Mouse (Mus musculus): ENCODE results near the gene Arntl2. TPM values are rescaled to one million over a fixed set of nuclear protein-coding genes. Genes with fewer than 3 reads are reported as not detected.
"Not testable (repeated sequence)": the region's sequence is repeated elsewhere in the genome, so short reads cannot be mapped to it uniquely, and the experiment has no call there.

The Arntl2 gene
- polyA plus RNA-seq, 1 experiment from 2014 or later: 3.1 TPM

GRCm38 (mm10) chr6:146857386-146857785 is 61.5 kb downstream of the Arntl2 start:
- Histone ChIP-seq H3K27ac (replicated peaks; ENCODE audit: low read depth, low read length) (no peak overlapping the region), H3K4me1 (ENCODE audit: control insufficient read depth, insufficient read depth, low read length) (no peaks in the 10 kb centered on the region), H3K36me3 (ENCODE audit: control insufficient read depth, insufficient read depth, low read length) (no peaks in the 10 kb centered on the region), H3K27me3 (ENCODE audit: control insufficient read depth, insufficient read depth, low read length) (no peaks in the 10 kb centered on the region), H3K4me3 (ENCODE audit: low read depth, low read length) (no peak overlapping the region), H3K9ac (ENCODE audit: low read length) (no peak overlapping the region), H3K9me3 (ENCODE audit: control insufficient read depth, low read length) (no peaks in the 10 kb centered on the region; the same call in 1 of the 2 replicates), H3K4me2 (ENCODE audit: low read depth, severe bottlenecking) (no peak overlapping the region)
- ATAC-seq (ENCODE audit: insufficient number of reproducible peaks, low FRiP score, low TSS enrichment, low read depth): no peak
- DNase-seq (ENCODE audit: low spot score): no peak
- 95% methylated on average over 2 of the region's 2 CpGs for WGBS

DNA sequence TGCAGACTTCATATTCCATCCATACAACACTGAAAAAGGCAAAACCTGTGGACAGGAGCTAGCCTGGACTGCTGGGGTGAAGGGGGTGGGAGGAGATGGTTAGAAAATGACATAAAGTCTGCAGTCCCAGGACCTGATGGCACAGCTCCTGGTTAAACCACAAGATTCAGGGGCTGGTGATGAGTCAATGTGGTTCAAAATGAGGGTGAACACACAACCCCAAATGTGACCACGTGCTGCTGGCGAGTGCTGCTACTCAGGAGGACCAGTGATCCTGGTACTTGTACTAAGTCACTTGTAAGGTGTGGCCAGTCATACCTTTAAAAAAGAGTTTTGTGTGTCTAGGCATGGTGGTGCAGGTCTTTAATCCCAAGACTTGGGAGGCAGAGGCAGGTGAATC is 67.3 kb downstream of the Arntl2 start:
- Histone ChIP-seq H3K27ac (replicated peaks; ENCODE audit: low read depth, low read length) (no peak overlapping the region), H3K4me2 (ENCODE audit: low read depth, severe bottlenecking) (no peak overlapping the region), H3K27me3 (ENCODE audit: control insufficient read depth, insufficient read depth, low read length) (no peaks in the 10 kb centered on the region), H3K36me3 (ENCODE audit: control insufficient read depth, insufficient read depth, low read length) (no peaks in the 10 kb centered on the region), H3K4me3 (ENCODE audit: low read depth, low read length) (no peak overlapping the region), H3K9ac (ENCODE audit: low read length) (no peak overlapping the region), H3K9me3 (ENCODE audit: control insufficient read depth, low read length) (no peaks in the 10 kb centered on the region), H3K4me1 (ENCODE audit: control insufficient read depth, insufficient read depth, low read length) (no peaks in the 10 kb centered on the region)
- ATAC-seq (ENCODE audit: insufficient number of reproducible peaks, low FRiP score, low TSS enrichment, low read depth) (no peak), DNase-seq (ENCODE audit: low spot score) (no peak)
- 78% methylated on average over 2 of the region's 2 CpGs for WGBS

DNA sequence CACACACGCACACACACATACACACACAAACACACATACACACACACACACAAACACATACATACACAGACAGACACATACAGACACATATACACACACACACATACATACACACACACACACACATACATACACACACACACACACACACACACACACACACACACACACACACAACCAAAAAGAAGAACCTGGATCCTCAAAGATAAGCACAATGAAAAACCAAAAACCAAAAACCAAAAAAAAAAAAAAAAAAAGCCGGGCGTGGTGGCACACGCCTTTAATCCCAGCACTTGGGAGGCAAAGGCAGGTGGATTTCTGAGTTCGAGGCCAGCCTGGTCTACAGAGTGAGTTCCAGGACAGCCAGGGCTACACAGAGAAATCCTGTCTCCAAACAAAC is 68.5 kb downstream of the Arntl2 start:
- not testable (repeated sequence) for ATAC-seq (ENCODE audit: insufficient number of reproducible peaks, low FRiP score, low TSS enrichment, low read depth); H3K4me3 ChIP-seq (ENCODE audit: low read depth, low read length)

DNA sequence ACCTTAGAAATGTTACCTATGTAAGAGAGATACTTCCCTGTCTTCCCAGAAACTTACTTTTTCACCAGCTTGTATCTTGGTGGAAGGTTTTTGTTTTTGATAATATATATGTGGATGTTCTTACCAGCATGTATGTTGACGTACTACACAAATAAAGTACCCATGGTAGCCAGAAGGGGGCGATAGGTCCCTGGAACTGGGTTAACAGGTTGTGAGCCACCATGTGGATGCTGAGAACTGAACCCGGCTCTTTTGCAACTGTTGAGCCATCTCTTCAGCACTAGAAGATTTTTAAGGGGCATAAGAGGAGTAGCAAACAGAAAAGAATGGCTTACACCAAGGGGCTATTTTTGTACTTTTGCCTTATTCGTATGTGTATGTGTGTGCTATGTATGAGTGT is 69.8 kb downstream of the Arntl2 start:
- H3K9ac ChIP-seq (ENCODE audit: low read length): no peak overlapping the region
- no peak overlapping the region for H3K27ac ChIP-seq (replicated peaks; ENCODE audit: low read depth, low read length)
- ATAC-seq (ENCODE audit: insufficient number of reproducible peaks, low FRiP score, low TSS enrichment, low read depth) (no peak), DNase-seq (ENCODE audit: low spot score) (no peak)
- no peaks in the 10 kb centered on the region for H3K36me3 ChIP-seq (ENCODE audit: control insufficient read depth, insufficient read depth, low read length)
- no peaks in the 10 kb centered on the region for H3K9me3 ChIP-seq (ENCODE audit: control insufficient read depth, low read length)
- H3K27me3 ChIP-seq (ENCODE audit: control insufficient read depth, insufficient read depth, low read length): no peaks in the 10 kb centered on the region
- H3K4me2 ChIP-seq (ENCODE audit: low read depth, severe bottlenecking): no peak overlapping the region
- WGBS: 81% methylated on average over 4 of the region's 4 CpGs
- H3K4me1 ChIP-seq (ENCODE audit: control insufficient read depth, insufficient read depth, low read length): no peaks in the 10 kb centered on the region
- H3K4me3 ChIP-seq (ENCODE audit: low read depth, low read length): no peak overlapping the region

More for the DNA sequence above, 68.5 kb downstream of the Arntl2 start:
- H3K4me1 ChIP-seq (ENCODE audit: control insufficient read depth, insufficient read depth, low read length); H3K4me2 ChIP-seq (ENCODE audit: low read depth, severe bottlenecking); H3K9me3 ChIP-seq (ENCODE audit: control insufficient read depth, low read length); H3K9ac ChIP-seq (ENCODE audit: low read length); H3K36me3 ChIP-seq (ENCODE audit: control insufficient read depth, insufficient read depth, low read length); H3K27me3 ChIP-seq (ENCODE audit: control insufficient read depth, insufficient read depth, low read length); DNase-seq (ENCODE audit: low spot score); H3K27ac ChIP-seq (replicated peaks; ENCODE audit: low read depth, low read length): not testable (repeated sequence)
- WGBS: 98% methylated on average over 4 of the region's 5 CpGs

GRCm38 (mm10) chr6:146871975-146872374 is 76.1 kb downstream of the Arntl2 start:
- Histone ChIP-seq H3K4me2 (ENCODE audit: low read depth, severe bottlenecking) (no peak overlapping the region), H3K4me3 (ENCODE audit: low read depth, low read length) (no peak overlapping the region), H3K36me3 (ENCODE audit: control insufficient read depth, insufficient read depth, low read length) (no peaks in the 10 kb centered on the region), H3K9me3 (ENCODE audit: control insufficient read depth, low read length) (no peaks in the 10 kb centered on the region), H3K4me1 (ENCODE audit: control insufficient read depth, insufficient read depth, low read length) (no peaks in the 10 kb centered on the region), H3K27ac (replicated peaks; ENCODE audit: low read depth, low read length) (no peak overlapping the region), H3K9ac (ENCODE audit: low read length) (no peak overlapping the region), H3K27me3 (ENCODE audit: control insufficient read depth, insufficient read depth, low read length) (no peaks in the 10 kb centered on the region)
- no peak for DNase-seq (ENCODE audit: low spot score)
- ATAC-seq (ENCODE audit: insufficient number of reproducible peaks, low FRiP score, low TSS enrichment, low read depth): no peak
- 92% methylated on average over 4 of the region's 4 CpGs for WGBS

DNA sequence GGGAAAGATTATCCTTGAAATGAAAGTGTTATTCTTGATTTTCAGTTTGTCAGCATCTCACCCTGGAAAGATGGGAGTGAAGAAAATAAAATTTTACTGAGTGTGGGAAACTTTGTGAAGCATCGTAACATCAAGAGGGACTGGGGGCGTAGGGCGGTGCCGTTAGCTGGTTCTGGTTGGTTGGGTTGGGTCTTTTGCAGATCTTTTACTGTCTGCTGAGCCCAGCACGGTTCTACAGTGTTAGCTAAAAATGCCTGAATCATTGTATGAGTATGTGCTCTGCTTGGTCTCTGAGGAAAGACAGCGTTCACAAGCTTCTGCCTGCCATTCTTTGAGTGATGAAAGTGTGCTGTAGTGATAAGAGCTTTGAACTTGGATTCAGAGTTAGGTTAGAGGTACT is 78.6 kb downstream of the Arntl2 start:
- Histone ChIP-seq H3K27me3 (ENCODE audit: control insufficient read depth, insufficient read depth, low read length) (no peaks in the 10 kb centered on the region), H3K9me3 (ENCODE audit: control insufficient read depth, low read length) (no peaks in the 10 kb centered on the region), H3K4me2 (ENCODE audit: low read depth, severe bottlenecking) (no peak overlapping the region), H3K36me3 (ENCODE audit: control insufficient read depth, insufficient read depth, low read length) (no peaks in the 10 kb centered on the region), H3K4me3 (ENCODE audit: low read depth, low read length) (no peak overlapping the region), H3K4me1 (ENCODE audit: control insufficient read depth, insufficient read depth, low read length) (no peaks in the 10 kb centered on the region), H3K9ac (ENCODE audit: low read length) (no peak overlapping the region), H3K27ac (replicated peaks; ENCODE audit: low read depth, low read length) (no peak overlapping the region)
- DNase-seq (ENCODE audit: low spot score): no peak
- 87% methylated on average over 6 of the region's 6 CpGs for WGBS
- ATAC-seq (ENCODE audit: insufficient number of reproducible peaks, low FRiP score, low TSS enrichment, low read depth): no peak

- Histone ChIP-seq H3K9ac (ENCODE audit: low read length) (no peak overlapping the region), H3K4me1 (ENCODE audit: control insufficient read depth, insufficient read depth, low read length) (no peaks in the 10 kb centered on the region), H3K27me3 (ENCODE audit: control insufficient read depth, insufficient read depth, low read length) (no peaks in the 10 kb centered on the region), H3K4me2 (ENCODE audit: low read depth, severe bottlenecking) (no peak overlapping the region), H3K36me3 (ENCODE audit: control insufficient read depth, insufficient read depth, low read length) (no peaks in the 10 kb centered on the region), H3K27ac (replicated peaks; ENCODE audit: low read depth, low read length) (no peak overlapping the region), H3K4me3 (ENCODE audit: low read depth, low read length) (no peak overlapping the region), H3K9me3 (ENCODE audit: control insufficient read depth, low read length) (no peaks in the 10 kb centered on the region)
- whole genome bisulfite sequencing: 93% methylated on average over 2 of the region's 2 CpGs
- no peak for DNase-seq (ENCODE audit: low spot score)
- ATAC-seq (ENCODE audit: insufficient number of reproducible peaks, low FRiP score, low TSS enrichment, low read depth): no peak
Observed at GRCm38 (mm10) chr6:146876820-146877219, 81.0 kb downstream of the Arntl2 start.

DNA sequence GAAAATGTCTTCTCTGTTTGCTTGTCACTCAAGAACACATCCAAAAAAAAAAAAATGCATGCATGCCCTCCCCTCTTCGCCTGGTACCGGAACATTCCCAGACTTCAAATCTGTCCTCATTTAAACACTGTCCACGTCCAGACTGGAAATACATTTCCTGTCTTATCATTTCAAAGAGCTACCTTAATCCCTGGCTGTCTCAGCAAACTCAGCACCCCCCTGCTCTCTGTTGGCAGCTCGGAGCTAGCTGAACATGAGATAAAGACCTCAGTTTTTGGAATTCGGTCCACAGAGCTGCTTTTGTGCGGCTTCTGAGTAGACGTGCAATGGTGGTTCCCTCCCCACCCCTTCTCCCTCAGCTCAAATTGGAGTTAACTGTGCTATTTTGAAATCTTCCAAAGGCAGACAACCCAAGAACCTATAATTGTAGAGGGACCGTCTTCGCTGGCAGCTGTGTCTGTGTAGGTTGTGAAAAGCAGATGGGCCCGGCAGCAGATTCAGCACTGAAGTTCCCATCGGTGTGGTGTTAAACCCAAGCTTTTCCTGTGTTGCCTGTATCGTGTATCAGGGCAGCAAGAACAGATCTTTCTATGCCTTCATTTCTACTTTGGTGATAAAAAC is 81.7 kb downstream of the Arntl2 start:
- Histone ChIP-seq H3K9ac (ENCODE audit: low read length) (no peak overlapping the region), H3K4me1 (ENCODE audit: control insufficient read depth, insufficient read depth, low read length) (no peaks in the 10 kb centered on the region), H3K4me3 (ENCODE audit: low read depth, low read length) (no peak overlapping the region), H3K4me2 (ENCODE audit: low read depth, severe bottlenecking) (no peak overlapping the region), H3K27me3 (ENCODE audit: control insufficient read depth, insufficient read depth, low read length) (no peaks in the 10 kb centered on the region), H3K27ac (replicated peaks; ENCODE audit: low read depth, low read length) (no peak overlapping the region), H3K36me3 (ENCODE audit: control insufficient read depth, insufficient read depth, low read length) (no peaks in the 10 kb centered on the region), H3K9me3 (ENCODE audit: control insufficient read depth, low read length) (no peaks in the 10 kb centered on the region)
- ATAC-seq (ENCODE audit: insufficient number of reproducible peaks, low FRiP score, low TSS enrichment, low read depth) (no peak), DNase-seq (ENCODE audit: low spot score) (no peak)
- WGBS: 90% methylated on average over 12 of the region's 12 CpGs

DNA sequence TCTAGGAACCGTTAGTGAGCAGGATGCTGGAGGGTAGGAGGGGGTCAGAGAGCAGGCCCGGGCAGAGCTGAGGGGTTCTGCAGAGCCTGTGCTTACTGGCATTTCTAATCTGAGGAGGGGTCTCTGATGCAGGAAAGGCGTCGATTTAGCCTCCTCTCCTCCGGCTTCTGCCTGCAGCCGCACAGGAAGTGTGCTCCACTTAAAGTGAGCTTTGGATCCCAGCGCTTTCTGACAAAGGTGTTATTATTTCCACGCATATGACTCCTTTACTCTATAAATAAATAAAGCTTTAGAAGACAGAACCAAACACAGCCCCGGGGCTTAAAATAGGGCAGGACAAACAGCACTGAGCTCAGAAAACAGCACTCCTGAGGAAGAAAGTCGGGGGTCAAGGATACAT is 83.1 kb downstream of the Arntl2 start:
- ATAC-seq (ENCODE audit: insufficient number of reproducible peaks, low FRiP score, low TSS enrichment, low read depth): no peak
- Histone ChIP-seq H3K27me3 (ENCODE audit: control insufficient read depth, insufficient read depth, low read length) (no peaks in the 10 kb centered on the region), H3K9me3 (ENCODE audit: control insufficient read depth, low read length) (no peaks in the 10 kb centered on the region), H3K4me3 (ENCODE audit: low read depth, low read length) (no peak overlapping the region), H3K9ac (ENCODE audit: low read length) (no peak overlapping the region), H3K4me1 (ENCODE audit: control insufficient read depth, insufficient read depth, low read length) (no peaks in the 10 kb centered on the region), H3K36me3 (ENCODE audit: control insufficient read depth, insufficient read depth, low read length) (no peaks in the 10 kb centered on the region), H3K27ac (replicated peaks; ENCODE audit: low read depth, low read length) (no peak overlapping the region), H3K4me2 (ENCODE audit: low read depth, severe bottlenecking) (no peak overlapping the region)
- no peak for DNase-seq (ENCODE audit: low spot score)
- 57% methylated on average over 10 of the region's 10 CpGs for WGBS
